Mouse (Mus musculus): Measurements from ENCODE around the gene Cyp4f40. TPM values are rescaled to one million over a fixed set of nuclear protein-coding genes. Genes with fewer than 3 reads are reported as not detected.
"Not testable (repeated sequence)": the region's sequence is repeated elsewhere in the genome, so short reads cannot be mapped to it uniquely, and the experiment has no call there.

Cyp4f40 gene
- not detected in 3 replicates for total RNA-seq (2017)

- no peak for ATAC-seq (replicated peaks; ENCODE audit: insufficient number of reproducible peaks, low FRiP score, low TSS enrichment, poor library complexity, severe bottlenecking)
These were observed at the start of gene Cyp4f40 for GRCm38 (mm10) chr17:32658712-32659111. TSS of gene Cyp4f40 (plus strand) at chr17:32658900.

DNA sequence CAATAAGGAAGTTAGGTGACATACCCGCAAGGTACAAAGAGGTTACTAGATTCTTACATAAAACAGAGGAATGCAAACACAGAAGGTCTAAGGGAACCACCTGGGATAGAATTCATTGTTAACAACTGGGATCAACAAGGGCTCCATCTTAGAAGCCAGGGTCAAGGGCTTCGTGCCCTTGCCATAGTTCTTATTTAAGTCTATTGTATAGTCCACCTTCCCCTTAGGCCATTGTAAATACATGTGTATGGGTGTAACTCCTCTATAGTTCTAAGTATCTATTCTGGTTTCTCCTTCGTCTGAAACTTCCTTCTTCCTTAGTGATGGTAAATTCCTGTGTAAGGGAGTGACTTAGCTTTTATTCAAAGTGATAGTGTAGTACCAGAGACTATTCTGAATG is 48.5 kb upstream of the Cyp4f40 start:
- not testable (repeated sequence) for ATAC-seq (replicated peaks; ENCODE audit: insufficient number of reproducible peaks, low FRiP score, low TSS enrichment, poor library complexity, severe bottlenecking)

DNA sequence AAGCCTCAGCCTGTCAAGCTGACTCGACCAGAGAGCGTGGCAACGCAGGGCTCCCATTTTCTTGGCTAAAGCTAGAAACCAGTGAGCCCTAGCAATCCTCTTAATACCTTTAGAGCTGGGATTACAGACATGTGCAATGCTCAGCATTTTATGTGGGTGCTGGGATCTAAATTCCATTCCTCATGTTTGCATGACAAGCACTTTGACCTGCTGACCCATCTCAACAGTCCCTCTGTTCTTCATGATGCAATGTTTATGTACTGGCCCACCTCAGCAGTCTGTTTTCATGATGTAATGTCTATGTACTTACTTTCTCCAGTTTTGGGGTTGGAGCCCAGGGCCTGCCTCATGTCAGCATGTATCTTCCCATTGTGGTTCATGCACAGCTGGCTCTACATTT is 47.8 kb upstream of the Cyp4f40 start:
- no peak for ATAC-seq (replicated peaks; ENCODE audit: insufficient number of reproducible peaks, low FRiP score, low TSS enrichment, poor library complexity, severe bottlenecking)

DNA sequence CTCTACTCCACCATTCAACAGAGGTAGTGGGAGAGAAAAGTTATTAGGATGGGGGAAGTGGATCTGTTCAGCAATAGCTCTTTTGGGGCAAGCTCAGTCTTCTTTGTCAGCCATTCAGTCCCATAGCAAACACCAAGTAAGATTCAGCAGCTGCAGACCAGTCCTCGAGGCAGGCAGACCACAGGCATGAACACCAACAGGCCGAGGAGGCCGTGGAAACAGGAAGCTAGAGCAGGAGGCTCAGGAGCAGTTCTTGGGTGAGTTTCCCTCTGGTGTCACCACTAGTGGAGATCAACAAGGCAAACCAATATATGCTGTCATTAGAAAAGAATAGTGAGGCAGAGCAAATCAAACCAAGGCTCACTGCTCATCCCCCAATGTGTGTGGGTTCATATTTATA is 46.3 kb upstream of the Cyp4f40 start:
- ATAC-seq (replicated peaks; ENCODE audit: insufficient number of reproducible peaks, low FRiP score, low TSS enrichment, poor library complexity, severe bottlenecking) = peak; percentile 41; the same call in 1 of the 2 replicates

GRCm38 (mm10) chr17:32617252-32617651 is 41.4 kb upstream of the Cyp4f40 start:
- ATAC-seq (replicated peaks; ENCODE audit: insufficient number of reproducible peaks, low FRiP score, low TSS enrichment, poor library complexity, severe bottlenecking) = peak; percentile 88

DNA sequence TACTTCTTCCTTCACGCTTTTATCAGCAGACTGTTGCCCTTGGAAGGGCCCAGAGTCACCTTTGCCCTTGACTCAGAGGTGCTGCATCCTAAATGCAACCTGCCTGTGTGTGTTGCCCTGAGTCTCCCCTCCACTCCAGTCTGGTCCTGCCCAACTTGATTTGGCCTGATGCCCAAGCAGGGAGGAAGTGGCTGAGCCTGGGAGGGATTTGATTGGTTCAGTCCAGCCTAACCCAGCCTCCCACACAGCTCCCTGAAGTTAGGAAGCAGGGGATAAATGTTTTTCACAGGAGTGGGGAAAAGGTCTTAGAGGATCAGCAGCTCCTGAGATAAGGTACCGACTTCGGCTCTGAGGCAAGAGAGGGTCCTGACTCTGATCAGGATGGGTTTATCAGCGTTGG is 37.7 kb upstream of the Cyp4f40 start, which contains the start of gene Cyp4f37:
Cyp4f37 (plus strand) TSS at position 292 of the 400 bp plus-strand sequence.
- ATAC-seq (replicated peaks; ENCODE audit: insufficient number of reproducible peaks, low FRiP score, low TSS enrichment, poor library complexity, severe bottlenecking) = not testable (repeated sequence)

GRCm38 (mm10) chr17:32629726-32630125 is 29.0 kb upstream of the Cyp4f40 start:
- ATAC-seq (replicated peaks; ENCODE audit: insufficient number of reproducible peaks, low FRiP score, low TSS enrichment, poor library complexity, severe bottlenecking) = peak; percentile 90

GRCm38 (mm10) chr17:32631936-32632335 is 26.8 kb upstream of the Cyp4f40 start:
- ATAC-seq (replicated peaks; ENCODE audit: insufficient number of reproducible peaks, low FRiP score, low TSS enrichment, poor library complexity, severe bottlenecking) = no peak

DNA sequence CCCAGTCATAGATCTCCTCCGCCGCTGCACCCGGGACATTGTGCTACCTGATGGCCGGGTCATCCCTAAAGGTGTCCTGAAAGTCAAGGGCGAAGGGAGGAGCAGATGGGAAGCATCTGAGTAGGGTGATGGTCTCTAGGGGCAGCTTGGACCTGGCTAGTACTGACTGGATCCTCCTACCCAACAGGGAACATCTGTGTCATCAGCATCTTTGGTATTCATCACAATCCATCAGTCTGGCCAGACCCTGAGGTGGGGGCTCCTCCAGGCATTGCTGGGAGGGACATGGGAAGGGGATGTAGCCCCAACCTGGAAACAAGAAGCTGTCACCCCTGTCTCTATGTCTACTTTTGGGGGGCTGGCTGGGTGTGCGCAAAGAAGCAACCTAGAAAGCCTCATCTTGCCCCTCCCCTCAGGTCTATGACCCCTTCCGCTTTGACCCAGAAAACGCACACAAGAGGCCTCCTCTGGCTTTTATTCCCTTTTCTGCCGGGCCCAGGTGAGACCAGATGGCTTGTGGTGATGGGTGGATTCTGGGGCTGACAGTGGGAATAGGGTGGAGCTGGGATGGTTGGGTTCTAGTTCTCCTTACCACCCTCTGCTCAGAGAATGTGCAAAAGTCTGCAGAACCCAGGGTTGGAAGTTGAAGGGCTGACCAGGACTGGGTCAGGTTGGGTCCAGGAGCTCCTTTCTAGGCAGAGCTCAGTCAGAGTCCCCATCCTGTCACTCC is 24.3 kb upstream of the Cyp4f40 start:
- ATAC-seq (replicated peaks; ENCODE audit: insufficient number of reproducible peaks, low FRiP score, low TSS enrichment, poor library complexity, severe bottlenecking) = not testable (repeated sequence)

GRCm38 (mm10) chr17:32634972-32635314 is 23.8 kb upstream of the Cyp4f40 start:
- ATAC-seq (replicated peaks; ENCODE audit: insufficient number of reproducible peaks, low FRiP score, low TSS enrichment, poor library complexity, severe bottlenecking) = peak; percentile 90

DNA sequence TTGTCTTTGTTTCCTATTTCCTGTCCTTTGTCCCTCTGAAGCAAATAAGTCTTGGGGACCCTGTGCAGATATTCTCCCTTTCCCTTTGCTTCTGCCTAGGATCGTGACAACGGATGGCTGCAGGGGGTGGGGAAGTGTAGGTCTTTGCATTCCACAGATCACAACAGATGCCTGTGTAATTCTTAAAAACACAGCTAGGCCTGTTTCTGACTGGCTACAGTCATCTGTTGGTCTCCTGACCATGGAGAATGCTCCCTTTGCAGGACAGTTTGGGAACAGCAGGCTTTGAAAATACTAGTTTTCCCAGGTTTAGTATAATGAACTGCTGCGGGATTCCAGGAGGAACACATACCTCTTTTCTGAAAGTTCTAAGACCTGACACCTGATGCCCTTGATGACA is 22.4 kb upstream of the Cyp4f40 start:
- ATAC-seq (replicated peaks; ENCODE audit: insufficient number of reproducible peaks, low FRiP score, low TSS enrichment, poor library complexity, severe bottlenecking) = no peak

DNA sequence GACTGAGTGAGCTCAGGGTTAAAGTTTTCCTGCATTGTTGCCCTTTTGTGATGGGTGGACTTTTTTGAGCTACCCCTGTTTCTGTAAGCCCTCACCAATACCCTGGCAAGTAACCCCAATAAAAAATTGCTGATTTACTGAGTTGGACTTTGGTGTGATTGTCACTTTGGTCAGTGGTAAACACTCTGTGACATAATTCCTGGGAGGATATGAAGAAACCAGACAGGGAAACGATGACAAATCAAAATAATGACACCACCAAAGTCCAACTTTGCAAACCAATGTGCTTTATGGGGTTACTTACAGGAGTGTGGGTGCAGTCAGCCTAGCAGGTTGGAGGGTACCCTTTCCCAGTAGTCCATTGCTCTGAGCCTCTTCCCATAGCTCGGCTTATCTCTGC is 21.5 kb upstream of the Cyp4f40 start:
- no peak for ATAC-seq (replicated peaks; ENCODE audit: insufficient number of reproducible peaks, low FRiP score, low TSS enrichment, poor library complexity, severe bottlenecking)

- ATAC-seq (replicated peaks; ENCODE audit: insufficient number of reproducible peaks, low FRiP score, low TSS enrichment, poor library complexity, severe bottlenecking) = no peak
These were observed 12.1 kb upstream of the Cyp4f40 start for GRCm38 (mm10) chr17:32646631-32647030.

GRCm38 (mm10) chr17:32653860-32654259 is 4.8 kb upstream of the Cyp4f40 start:
- no peak for ATAC-seq (replicated peaks; ENCODE audit: insufficient number of reproducible peaks, low FRiP score, low TSS enrichment, poor library complexity, severe bottlenecking)

DNA sequence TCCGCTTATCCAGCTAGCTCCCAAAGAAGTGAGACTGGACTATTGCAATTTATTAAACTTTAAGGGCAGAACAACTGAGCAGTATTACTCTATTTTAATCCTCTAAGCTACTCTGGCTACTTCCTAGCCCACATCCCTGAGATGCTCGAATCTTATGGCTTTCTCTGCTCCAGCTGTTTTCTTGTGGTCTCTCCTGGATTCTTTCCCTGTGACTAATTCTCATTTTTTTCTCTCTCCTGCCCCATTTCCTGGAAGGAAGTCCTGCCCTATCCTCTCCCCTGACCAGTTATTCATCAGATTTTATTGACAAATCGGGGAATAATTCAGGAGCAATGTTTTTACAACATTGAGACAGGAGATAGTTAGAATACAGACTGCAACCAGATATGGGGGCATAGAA is 1.7 kb upstream of the Cyp4f40 start:
- no peak for ATAC-seq (replicated peaks; ENCODE audit: insufficient number of reproducible peaks, low FRiP score, low TSS enrichment, poor library complexity, severe bottlenecking)

DNA sequence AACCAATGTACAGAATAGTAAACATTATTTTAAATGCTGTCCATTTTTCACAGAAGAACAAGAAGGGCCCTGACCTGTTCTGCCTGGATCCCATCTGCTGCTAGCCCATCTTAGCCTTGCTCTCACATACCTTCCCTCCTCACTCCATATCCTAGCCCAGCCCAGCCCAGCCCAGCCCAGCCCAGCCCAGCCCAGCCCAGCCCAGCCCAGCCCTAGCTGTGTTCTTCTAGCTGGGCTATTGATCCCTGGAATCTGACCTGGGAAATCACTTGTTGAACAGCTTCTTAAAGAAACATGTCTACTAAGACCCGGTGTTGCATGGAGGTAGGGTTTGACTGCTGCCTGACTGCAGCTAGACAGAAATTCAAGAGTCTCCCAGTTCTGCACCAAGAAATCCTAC is 454 bp upstream of the Cyp4f40 start:
- ATAC-seq (replicated peaks; ENCODE audit: insufficient number of reproducible peaks, low FRiP score, low TSS enrichment, poor library complexity, severe bottlenecking) = no peak

- ATAC-seq (replicated peaks; ENCODE audit: insufficient number of reproducible peaks, low FRiP score, low TSS enrichment, poor library complexity, severe bottlenecking) = no peak
These were observed 15.3 kb downstream of the Cyp4f40 start for GRCm38 (mm10) chr17:32673976-32674375.

- no peak for ATAC-seq (replicated peaks; ENCODE audit: insufficient number of reproducible peaks, low FRiP score, low TSS enrichment, poor library complexity, severe bottlenecking)
These were observed 17.4 kb downstream of the Cyp4f40 start for GRCm38 (mm10) chr17:32676040-32676635.

DNA sequence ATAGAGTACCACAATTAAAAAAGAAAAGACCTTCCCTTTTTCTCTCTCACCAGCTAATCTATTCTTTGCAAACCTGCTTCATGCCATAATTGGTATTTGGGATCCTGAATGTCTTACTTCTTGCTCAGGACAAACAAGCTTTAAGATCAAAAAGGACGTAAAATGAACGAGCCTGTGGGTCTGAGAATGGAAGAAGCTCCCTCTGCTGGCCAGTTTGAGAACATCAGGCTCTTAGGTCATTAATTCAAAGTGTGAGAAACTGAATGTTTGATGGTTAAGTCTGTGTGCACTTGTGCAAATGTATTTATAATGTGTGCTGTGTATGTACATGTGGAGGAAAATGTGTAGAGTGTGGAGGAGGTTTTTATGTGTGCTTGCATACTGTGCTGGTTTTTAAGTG is 21.7 kb downstream of the Cyp4f40 start:
- ATAC-seq (replicated peaks; ENCODE audit: insufficient number of reproducible peaks, low FRiP score, low TSS enrichment, poor library complexity, severe bottlenecking) = peak; percentile 59; the same call in 1 of the 2 replicates

GRCm38 (mm10) chr17:32685048-32685750 is 26.5 kb downstream of the Cyp4f40 start, which contains the start of gene Cyp4f15:
TSS of gene Cyp4f15 (plus strand) at chr17:32685627.
- no peak for ATAC-seq (replicated peaks; ENCODE audit: insufficient number of reproducible peaks, low FRiP score, low TSS enrichment, poor library complexity, severe bottlenecking)
